Mouse (Mus musculus): ENCODE measurements around the gene Mkrn2os.

GRCm38 (mm10) chr6:115613793-115614192 lies 21.4 kb upstream of the Mkrn2os start:
- no peak for TF ChIP-seq CTCF (IDR thresholded peaks at IDR 0.05; ENCODE audit: extremely low read depth, insufficient read length, insufficient replicate concordance, low read depth, low read length)
- no peak for TF ChIP-seq POLR2A (IDR thresholded peaks at IDR 0.05; ENCODE audit: low read depth, low read length)

Measured in small intestine, adult 2 months (tissue).